Mouse (Mus musculus) activated CD4-positive, CD25-positive, alpha-beta regulatory T cell, adult 4 months (primary cell): ENCODE measurements at regions not wholly inside any gene's neighbourhood (a gene's known extent, or its start where the extent isn't known, plus 50 kb on each side); places are given as distances from the start of the nearest gene placed in this dataset.

ENCODE experiments used
- ATAC-seq: one replicate; pipeline ENCODE4 v1.8.0; 2017

GRCm38 (mm10) chr12:106607655-106608337 is 597.8 kb downstream of the Vrk1 start:
- ATAC-seq: no peak

DNA sequence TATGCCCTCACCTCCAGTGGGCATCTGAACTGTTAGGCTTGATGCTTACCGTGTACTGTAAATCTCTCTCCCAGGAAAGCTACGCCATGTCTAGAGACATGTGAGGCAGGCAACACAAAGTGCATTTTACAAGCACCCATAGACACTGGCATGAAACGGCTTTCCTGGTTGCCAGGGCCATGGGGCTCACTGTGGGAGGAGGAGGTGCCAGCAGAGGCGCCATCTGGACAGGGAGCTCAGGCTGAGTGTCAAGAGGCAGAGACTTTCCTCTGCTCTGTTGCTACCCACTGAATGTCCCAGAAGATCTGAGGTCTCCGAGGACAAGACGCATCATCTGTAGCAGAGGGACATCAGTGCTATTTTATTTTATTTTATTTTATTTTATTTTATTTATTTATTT is 608.7 kb downstream of the Vrk1 start:
- ATAC-seq: no peak

DNA sequence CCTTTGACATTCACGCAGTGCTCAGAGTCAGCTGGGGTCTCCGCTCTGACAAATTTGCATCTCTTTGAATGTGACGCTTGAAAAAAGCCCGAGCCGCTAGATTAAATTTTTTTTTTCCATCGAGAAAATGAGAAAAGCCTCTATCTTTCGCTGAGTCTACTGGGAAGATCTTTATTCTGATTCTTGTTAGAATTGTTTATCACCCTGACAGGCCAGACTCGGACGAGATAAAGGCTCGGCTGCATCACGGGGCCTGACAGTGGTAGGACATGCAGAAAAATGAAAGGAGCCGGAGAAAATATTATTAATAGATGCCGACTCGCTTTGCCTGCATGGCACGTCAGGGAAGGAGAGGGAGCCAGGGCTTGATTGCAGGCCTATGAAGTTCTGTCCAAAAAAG is 616.8 kb downstream of the Vrk1 start:
- no peak for ATAC-seq

DNA sequence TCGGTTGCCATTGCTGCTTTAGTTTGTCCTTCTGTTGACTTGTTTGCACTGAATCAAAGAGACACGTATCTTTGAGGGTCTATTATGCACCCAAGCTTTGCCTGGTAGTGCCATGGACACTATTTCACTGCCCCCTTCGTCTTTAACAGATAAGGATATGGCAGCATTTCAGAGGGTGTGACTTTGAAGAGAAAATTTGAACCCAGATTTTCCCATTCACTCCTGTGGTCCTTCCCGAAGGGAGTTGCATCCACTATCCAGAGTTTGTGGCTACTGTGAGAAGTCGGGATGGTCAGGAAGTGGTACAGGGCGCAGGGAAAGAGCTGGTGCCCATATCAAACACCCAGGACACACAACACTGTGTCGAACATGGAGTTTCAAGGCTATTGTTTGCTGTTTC is 622.5 kb downstream of the Vrk1 start:
- no peak for ATAC-seq

DNA sequence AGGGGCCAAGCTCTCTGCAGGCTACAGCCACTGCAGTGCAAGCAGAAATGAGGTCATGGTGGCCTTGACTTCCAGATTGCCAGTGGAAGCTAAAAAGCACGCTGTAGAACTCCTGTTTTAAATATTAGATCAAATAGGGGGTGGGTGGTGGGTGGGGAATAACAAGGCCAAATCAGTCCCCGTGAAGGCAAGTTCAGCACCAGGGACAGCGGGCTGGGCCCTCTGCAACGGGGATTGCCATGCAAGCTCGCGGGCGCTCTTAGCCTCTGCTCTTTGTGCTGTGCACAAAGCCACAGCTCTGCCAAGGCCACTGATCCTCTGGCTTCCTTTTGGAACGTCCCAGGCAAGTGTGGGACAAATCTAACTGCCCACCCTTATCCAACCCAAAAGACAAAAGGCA is 623.1 kb downstream of the Vrk1 start:
- no peak for ATAC-seq

DNA sequence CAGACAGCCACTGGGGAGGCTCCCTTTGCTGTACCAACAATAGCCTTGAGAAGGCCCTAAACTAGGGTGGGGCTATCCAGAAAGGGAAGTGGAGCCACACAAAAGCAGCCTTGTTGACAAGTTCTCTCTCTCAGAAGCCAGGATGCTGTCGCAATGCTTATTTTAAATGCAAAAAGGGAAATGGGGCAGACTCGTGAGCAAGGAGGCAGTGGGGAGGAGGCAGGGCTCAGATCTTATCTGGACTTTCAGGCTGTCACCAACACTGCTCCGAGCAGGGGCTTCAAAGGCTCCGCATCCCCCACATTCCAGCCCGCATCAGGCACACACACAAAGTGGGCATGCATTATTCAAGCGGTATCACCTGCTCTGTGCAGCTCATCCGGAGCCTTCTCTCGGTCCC is 648.3 kb downstream of the Vrk1 start:
- ATAC-seq: peak; percentile 19

GRCm38 (mm10) chr12:106673232-106673766 is 663.3 kb downstream of the Vrk1 start:
- no peak for ATAC-seq

GRCm38 (mm10) chr12:106674741-106675140 is 664.7 kb downstream of the Vrk1 start:
- no peak for ATAC-seq

- ATAC-seq: no peak
These were observed 666.1 kb downstream of the Vrk1 start for GRCm38 (mm10) chr12:106676136-106676535.

DNA sequence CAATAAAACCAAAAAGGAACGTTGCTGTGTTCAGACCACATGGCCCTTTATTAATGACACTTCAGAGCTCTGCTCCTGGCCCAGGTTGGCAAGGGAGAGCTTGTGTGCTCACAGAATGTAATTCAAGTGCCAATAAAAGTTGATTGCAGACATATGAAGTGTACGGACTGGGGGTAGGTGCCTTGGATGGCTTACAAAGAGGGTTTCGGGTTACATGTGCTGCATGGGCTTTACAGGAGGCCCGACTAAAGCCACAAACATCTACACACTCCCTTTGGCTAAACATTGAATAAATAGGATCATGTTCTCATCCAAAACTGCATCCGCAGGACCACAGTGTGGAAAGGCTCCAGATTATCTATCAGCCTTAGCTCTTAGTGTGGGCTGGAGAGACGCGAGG is 666.5 kb downstream of the Vrk1 start:
- ATAC-seq: no peak

GRCm38 (mm10) chr12:106685986-106686385 is 676.0 kb downstream of the Vrk1 start:
- ATAC-seq: no peak

DNA sequence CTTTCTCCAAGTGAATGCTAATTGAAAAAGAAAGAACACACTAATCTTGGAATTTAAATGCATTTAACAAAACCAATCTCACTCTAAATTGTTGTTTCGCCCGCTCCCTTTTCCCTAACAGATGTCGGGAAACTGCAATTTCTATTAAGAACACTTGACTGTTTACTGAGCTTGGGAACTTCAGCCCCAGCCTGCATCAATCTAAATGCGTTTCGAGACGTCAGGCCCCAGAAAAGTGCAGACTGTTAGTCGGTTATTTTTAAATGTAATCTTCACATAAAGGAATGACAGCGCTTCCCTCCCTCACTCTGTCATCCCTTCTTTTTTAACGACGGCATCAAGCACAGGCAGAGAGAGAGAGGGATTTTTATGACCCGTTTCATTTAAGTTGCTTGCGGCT is 677.7 kb downstream of the Vrk1 start:
- ATAC-seq: no peak

DNA sequence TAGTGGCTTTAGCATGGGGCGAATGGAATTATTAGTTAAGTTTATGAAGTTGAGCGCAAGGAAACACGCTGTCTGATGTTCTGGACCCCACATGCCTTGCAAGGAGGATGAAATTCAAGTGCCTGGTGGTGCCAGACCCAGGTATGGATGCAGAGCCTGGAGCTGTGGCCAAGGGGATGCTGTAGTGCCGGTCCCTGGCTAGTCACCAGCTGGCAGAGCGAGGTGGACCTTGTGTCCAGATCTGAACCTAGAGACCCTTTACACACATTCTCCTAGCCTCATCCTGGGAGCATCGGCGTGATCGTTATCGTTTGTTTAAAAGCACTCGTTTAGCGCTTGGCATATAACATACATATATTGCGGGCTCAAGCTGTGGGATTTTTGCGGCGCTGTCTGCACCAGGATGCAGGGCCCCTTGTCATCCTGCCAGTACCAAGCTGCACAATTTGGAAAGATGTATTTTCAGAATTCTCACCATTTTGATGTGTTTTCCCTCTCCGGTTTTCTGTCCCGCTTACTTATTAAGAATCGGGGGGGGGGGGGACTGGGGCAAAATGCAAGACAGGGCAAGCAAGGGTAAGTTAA is 678.2 kb downstream of the Vrk1 start:
- no peak for ATAC-seq

- no peak for ATAC-seq
These were observed 692.9 kb downstream of the Vrk1 start for GRCm38 (mm10) chr12:106702958-106703357.

DNA sequence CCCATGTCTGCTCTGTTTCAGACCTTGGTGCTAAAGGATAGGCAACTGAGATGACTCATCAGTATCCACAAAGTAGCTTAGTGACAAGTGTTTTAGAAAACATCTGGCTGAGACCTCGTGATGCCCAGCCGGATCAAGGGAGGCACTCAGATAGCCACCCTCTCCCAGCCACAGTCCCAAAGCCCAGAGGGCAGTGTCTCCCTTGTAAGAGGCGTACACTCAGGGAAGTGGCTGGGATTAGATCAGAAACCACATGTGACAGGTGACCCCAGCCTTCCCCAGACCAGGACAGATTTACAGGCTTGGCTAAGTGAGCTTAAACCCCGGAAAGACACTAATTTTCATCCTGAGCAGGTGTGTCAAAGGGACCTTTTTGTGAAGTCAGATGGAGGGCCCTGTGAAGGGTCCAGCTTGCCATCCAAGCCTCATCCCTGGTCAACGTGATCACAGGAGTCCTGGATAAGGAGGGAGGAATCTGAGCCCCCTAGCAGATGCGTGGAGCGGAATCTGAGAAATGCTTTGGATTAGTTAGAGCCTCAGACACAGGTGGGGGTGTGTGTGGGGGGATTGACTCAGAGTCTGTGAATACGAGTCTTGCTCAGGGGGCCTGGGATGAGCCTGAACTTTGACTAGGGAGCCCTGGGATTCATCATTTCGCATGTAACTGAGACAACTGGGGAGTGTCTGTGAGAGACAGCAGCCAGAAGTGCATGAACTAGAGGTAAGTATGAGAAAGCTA is 711.4 kb downstream of the Vrk1 start:
- no peak for ATAC-seq

DNA sequence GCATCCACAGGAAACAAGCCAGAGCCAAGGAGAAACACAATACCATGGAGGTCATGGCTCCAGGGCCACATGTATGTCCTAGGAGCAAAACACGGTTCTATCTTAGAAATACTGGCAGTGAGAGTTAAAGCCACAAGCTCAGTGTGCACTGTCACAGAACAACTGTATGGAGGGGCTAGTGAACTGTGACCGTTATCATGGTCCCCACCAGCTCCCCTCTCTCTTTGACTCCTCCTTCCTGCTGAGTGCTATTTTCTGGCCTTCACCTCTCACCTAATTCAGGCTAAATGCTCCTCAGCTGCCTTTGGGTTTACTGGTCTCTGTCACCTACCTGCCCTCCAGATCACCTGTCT is 712.0 kb downstream of the Vrk1 start:
- no peak for ATAC-seq

DNA sequence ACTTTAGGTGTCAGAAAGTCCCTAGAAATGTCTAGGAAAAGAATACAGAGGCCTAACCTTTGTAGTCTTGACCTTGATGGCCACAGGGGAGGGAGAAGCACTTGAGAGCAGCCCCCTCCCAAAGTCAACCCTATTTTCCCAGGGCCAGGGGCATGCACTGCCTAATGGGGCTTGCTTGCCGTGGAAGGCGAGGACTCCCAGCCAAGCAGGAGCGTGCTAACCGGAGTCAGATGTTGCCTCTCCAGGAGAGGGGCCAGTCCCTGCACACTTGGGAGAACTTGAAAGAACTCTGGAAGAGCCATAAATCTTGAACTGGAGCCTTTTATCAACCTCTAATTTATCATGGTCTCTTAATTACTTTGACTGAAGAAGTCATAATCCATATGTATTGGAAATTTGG is 712.7 kb downstream of the Vrk1 start:
- ATAC-seq: no peak

DNA sequence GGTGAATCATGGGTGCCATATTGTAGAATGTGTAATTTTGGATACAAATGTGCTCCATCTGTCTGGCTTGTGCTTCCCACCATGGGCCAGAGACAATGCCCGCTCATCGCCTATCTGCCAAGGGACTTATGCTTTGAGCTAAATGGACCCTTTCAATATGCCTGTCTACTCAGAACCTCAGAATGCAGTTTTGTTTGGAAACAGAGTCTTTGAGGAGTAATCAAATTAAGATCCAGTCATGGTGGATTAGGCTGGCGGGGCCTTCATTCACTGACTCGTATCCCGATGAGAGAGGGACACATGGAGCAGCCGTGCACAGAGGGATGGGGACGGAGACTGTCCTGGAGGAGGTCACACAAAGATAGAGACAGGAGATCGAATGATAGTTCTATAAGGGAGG is 716.9 kb downstream of the Vrk1 start:
- no peak for ATAC-seq

DNA sequence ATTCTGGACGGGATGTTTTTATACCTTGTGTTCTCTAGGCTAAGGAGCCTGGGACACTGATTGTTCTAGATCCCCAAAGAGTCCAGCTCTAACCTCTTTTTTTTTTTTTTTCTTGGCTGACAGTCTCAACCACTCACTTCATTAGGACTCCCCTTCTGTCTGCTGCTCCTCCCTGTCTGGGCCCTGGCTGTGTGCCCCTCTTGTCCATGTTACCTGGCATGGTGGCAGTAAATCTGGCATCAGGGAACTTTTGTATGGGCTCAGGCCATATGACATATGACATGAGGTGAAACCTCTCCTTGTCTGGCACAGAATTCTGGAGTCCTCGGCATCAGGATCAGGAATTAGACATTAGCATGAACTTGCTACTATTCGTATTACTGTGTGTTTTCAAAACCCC is 717.5 kb downstream of the Vrk1 start:
- ATAC-seq: no peak

DNA sequence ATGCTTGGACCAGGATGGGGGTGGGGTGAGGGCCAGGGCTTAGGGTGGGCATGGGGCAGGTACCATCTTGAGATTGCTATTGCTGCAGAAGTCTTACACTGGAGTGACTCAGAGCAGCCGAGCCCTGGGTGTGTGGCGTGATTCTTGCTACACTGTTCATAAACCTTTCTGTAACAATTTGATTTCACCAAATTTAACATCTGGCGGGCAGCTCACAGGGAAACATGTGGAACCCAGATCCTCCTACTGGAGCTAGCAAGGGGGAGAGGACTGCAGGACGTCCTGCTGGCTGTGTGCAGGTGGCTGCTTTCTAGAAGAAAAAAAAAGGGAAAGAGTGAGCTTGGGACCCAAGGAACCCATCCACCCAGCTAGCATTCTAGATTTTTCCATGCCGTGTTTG is 719.7 kb downstream of the Vrk1 start:
- ATAC-seq: no peak

- no peak for ATAC-seq
These were observed 722.3 kb downstream of the Vrk1 start for GRCm38 (mm10) chr12:106732108-106732857.

GRCm38 (mm10) chr12:106748765-106749164 is 738.7 kb downstream of the Vrk1 start:
- ATAC-seq: no peak

DNA sequence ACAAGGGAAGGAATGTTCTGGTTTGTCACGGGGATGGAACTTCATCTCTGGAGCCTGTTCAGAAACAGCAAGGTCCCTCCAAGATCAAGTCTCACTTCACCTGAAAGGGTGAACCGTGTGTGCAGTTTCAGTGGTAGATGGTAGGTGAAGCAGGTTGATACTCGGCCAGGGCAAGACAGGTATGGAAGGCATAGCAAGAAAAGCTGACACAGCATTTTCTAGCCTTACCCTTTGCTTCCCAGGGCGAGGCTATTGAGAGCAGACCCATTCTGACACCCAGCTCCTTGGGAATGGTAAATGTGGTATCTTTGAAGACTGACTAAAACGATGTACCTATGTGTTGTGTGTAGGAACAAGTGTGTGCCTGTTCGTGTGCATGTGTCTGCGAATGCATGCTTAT is 724.9 kb upstream of the 3110018I06Rik start:
- no peak for ATAC-seq
